Mouse (Mus musculus) ES-Bruce4 (cell line): ENCODE measurements around the gene Sike1. TPM values are rescaled to one million over a fixed set of nuclear protein-coding genes. Genes with fewer than 3 reads are reported as not detected.

Source experiments
- H3K27ac ChIP-seq: 2 replicates; pipeline ENCODE4 v1.5.1; 2012; ENCODE audit warnings: low read length, inconsistent platforms; ENCODE audit not compliant: insufficient read depth
- H3K27me3 ChIP-seq: 2 replicates; pipeline ENCODE4 v1.6.1; 2012; ENCODE audit warnings: mild to moderate bottlenecking, low read length, inconsistent platforms; ENCODE audit not compliant: control insufficient read depth, poor library complexity, insufficient read depth, severe bottlenecking
- H3K36me3 ChIP-seq: 2 replicates; pipeline ENCODE4 v1.6.1; 2012; ENCODE audit warnings: inconsistent platforms, mild to moderate bottlenecking, low read length, moderate library complexity; ENCODE audit not compliant: control insufficient read depth, poor library complexity, insufficient read depth, severe bottlenecking
- H3K4me1 ChIP-seq: one replicate; pipeline ENCODE4 v1.8.1; 2011; ENCODE audit warnings: low read length; ENCODE audit not compliant: control insufficient read depth, insufficient read depth
- H3K4me3 ChIP-seq: 2 replicates; pipeline ENCODE4 v1.5.1; 2011; ENCODE audit warnings: low read depth, mild to moderate bottlenecking, low read length
- H3K9ac ChIP-seq: 2 replicates; pipeline ENCODE4 v1.6.1; 2012; ENCODE audit warnings: low read depth, mild to moderate bottlenecking, inconsistent platforms; ENCODE audit not compliant: poor library complexity, severe bottlenecking
- H3K9me3 ChIP-seq: replicated peaks from 2 replicates; pipeline ENCODE4 v1.6.1; 2012; ENCODE audit warnings: mild to moderate bottlenecking, low read length, inconsistent platforms; ENCODE audit not compliant: control insufficient read depth, poor library complexity, insufficient read depth, severe bottlenecking
- CTCF ChIP-seq: IDR thresholded peaks from one replicate; pipeline ENCODE4 v1.8.1; 2011; ENCODE audit warnings: low read depth, low read length
- EP300 ChIP-seq: IDR thresholded peaks from 2 replicates; pipeline ENCODE4 v1.6.1; 2011; ENCODE audit warnings: low read depth, low read length; ENCODE audit not compliant: insufficient read depth
- POLR2A ChIP-seq: IDR thresholded peaks from one replicate; pipeline ENCODE4 v1.8.1; 2011; ENCODE audit warnings: low read length; ENCODE audit not compliant: insufficient read depth
- polyA plus RNA-seq: library from polyadenylated mRNA; stranded (reverse); fragments of >200 nt; gene quantifications from 2 replicates; pipeline ENCODE4 v1.2.4, GENCODE M21; 2011; ENCODE audit warnings: low read depth; ENCODE audit not compliant: missing spikeins, insufficient read depth, insufficient read length

Sike1 gene
- polyA plus RNA-seq, 1 experiment, result 65.5 TPM

GRCm38 (mm10) chr3:102964033-102964432 lies 31.5 kb upstream of the Sike1 start, which contains the start of gene Nr1h5:
TSS of gene Nr1h5 (minus strand) at chr3:102964133.
- no peak for TF ChIP-seq CTCF
- TF ChIP-seq POLR2A, result no peak
- no peak for TF ChIP-seq EP300
- Histone ChIP-seq H3K4me1 (no peaks in the 10 kb centered on the region), H3K27ac (no peak within 1 kb of the TSS), H3K27me3 (no peaks in the 10 kb centered on the region), H3K9ac (no peak within 1 kb of the TSS), H3K9me3 (peaks cover 6% of the 10 kb centered on the region), H3K4me3 (no peak within 1 kb of the TSS), H3K36me3 (no peaks in the 10 kb centered on the region)

- Histone ChIP-seq H3K27ac (no peak overlapping the region), H3K9me3 (peaks cover 6% of the 10 kb centered on the region), H3K27me3 (no peaks in the 10 kb centered on the region), H3K9ac (no peak overlapping the region), H3K4me3 (no peak overlapping the region), H3K4me1 (no peaks in the 10 kb centered on the region), H3K36me3 (no peaks in the 10 kb centered on the region)
- TF ChIP-seq CTCF (no peak), EP300 (no peak), POLR2A (no peak)
These were observed 25.4 kb upstream of the Sike1 start for GRCm38 (mm10) chr3:102970067-102970466.

- no peaks in the 10 kb centered on the region for H3K27me3 ChIP-seq
- H3K4me3 ChIP-seq, result no peak overlapping the region
- no peak for TF ChIP-seq EP300
- no peak for TF ChIP-seq POLR2A
- no peak for TF ChIP-seq CTCF
- H3K36me3 ChIP-seq, result no peaks in the 10 kb centered on the region
- H3K27ac ChIP-seq, result no peak overlapping the region
- H3K9me3 ChIP-seq, result peaks cover 6% of the 10 kb centered on the region
- no peaks in the 10 kb centered on the region for H3K4me1 ChIP-seq
- H3K9ac ChIP-seq, result no peak overlapping the region
These were observed 25.0 kb upstream of the Sike1 start for GRCm38 (mm10) chr3:102970508-102970907.

- H3K9me3 ChIP-seq, result no peaks in the 10 kb centered on the region
- H3K4me3 ChIP-seq, result no peak overlapping the region
- peaks cover 1% of the 10 kb centered on the region for H3K4me1 ChIP-seq
- no peaks in the 10 kb centered on the region for H3K36me3 ChIP-seq
- TF ChIP-seq CTCF, result no peak
- TF ChIP-seq POLR2A, result no peak
- TF ChIP-seq EP300, result no peak
- H3K27ac ChIP-seq, result no peak overlapping the region
- H3K9ac ChIP-seq, result no peak overlapping the region
- no peaks in the 10 kb centered on the region for H3K27me3 ChIP-seq
These were observed 18.6 kb upstream of the Sike1 start for GRCm38 (mm10) chr3:102976906-102977305.

GRCm38 (mm10) chr3:102979550-102980348 lies 15.8 kb upstream of the Sike1 start:
- H3K4me1 ChIP-seq, result peaks cover 1% of the 10 kb centered on the region

GRCm38 (mm10) chr3:102980349-102980736 lies 15.2 kb upstream of the Sike1 start:
- Histone ChIP-seq H3K9ac (no peak overlapping the region), H3K4me3 (no peak overlapping the region), H3K27me3 (no peaks in the 10 kb centered on the region), H3K9me3 (no peaks in the 10 kb centered on the region), H3K4me1 (peaks cover 1% of the 10 kb centered on the region), H3K36me3 (no peaks in the 10 kb centered on the region), H3K27ac (no peak overlapping the region)
- TF ChIP-seq POLR2A, result no peak

More at GRCm38 (mm10) chr3:102979550-102980348, 15.8 kb upstream of the Sike1 start:
- TF ChIP-seq EP300 (no peak), CTCF (no peak), POLR2A (no peak)
- no peak overlapping the region for H3K9ac ChIP-seq
- H3K36me3 ChIP-seq, result no peaks in the 10 kb centered on the region
- no peaks in the 10 kb centered on the region for H3K9me3 ChIP-seq
- H3K4me3 ChIP-seq, result no peak overlapping the region
- no peaks in the 10 kb centered on the region for H3K27me3 ChIP-seq
- no peak overlapping the region for H3K27ac ChIP-seq
